Mouse (Mus musculus) embryonic facial prominence, embryonic 10.5 days (tissue): ENCODE measurements around the gene Oasl2. TPM values are rescaled to one million over a fixed set of nuclear protein-coding genes. Genes with fewer than 3 reads are reported as not detected.

ENCODE experiments used
- DNase-seq: peaks from one replicate; pipeline ENCODE4 v3.0.0-alpha.2; 2017; ENCODE audit warnings: low spot score
- H3K27ac ChIP-seq: fragments of 300-500 bp; sonication (generic); replicated peaks from 2 replicates; pipeline ENCODE4 v1.5.1; 2016; ENCODE audit warnings: mild to moderate bottlenecking
- H3K27me3 ChIP-seq: fragments of 300-500 bp; sonication (generic); replicated peaks from 2 replicates; pipeline ENCODE4 v1.6.1; 2016; ENCODE audit warnings: low read depth, mild to moderate bottlenecking; ENCODE audit not compliant: poor library complexity, severe bottlenecking
- H3K36me3 ChIP-seq: fragments of 300-500 bp; sonication (generic); replicated peaks from 2 replicates; pipeline ENCODE4 v1.6.1; 2016; ENCODE audit warnings: mild to moderate bottlenecking, moderate library complexity
- H3K4me1 ChIP-seq: fragments of 300-500 bp; sonication (generic); 2 replicates; pipeline ENCODE4 v1.6.1; 2016
- H3K4me3 ChIP-seq: fragments of 300-500 bp; sonication (generic); 2 replicates; pipeline ENCODE4 v1.5.1; 2016; ENCODE audit warnings: mild to moderate bottlenecking, moderate library complexity
- H3K9me3 ChIP-seq: fragments of 300-500 bp; sonication (generic); 2 replicates; pipeline ENCODE4 v1.6.1; 2016; ENCODE audit warnings: mild to moderate bottlenecking
- WGBS: fragments of 180-500 bp; shearing (Covaris S2); methylation state at CpG from one replicate; pipeline ENCODE4 v1.1.7; 2016; 5-methylcytosine and 5-hydroxymethylcytosine counted together
- microRNA-seq: library from miRNA; unstranded; fragments of <30 nt; microRNA quantifications from one replicate; pipeline ENCODE4, GENCODE M21; 2017
- polyA plus RNA-seq: library from polyadenylated mRNA; unstranded; fragments of >200 nt; fragmentation: Nextera tagmentation; extraction: Ambion mirVana; gene quantifications from 2 replicates; pipeline ENCODE4 v1.2.1, GENCODE M21; 2016

The Oasl2 gene
- polyA plus RNA-seq, 1 experiment from 2014 or later = 0.72 TPM

DNA sequence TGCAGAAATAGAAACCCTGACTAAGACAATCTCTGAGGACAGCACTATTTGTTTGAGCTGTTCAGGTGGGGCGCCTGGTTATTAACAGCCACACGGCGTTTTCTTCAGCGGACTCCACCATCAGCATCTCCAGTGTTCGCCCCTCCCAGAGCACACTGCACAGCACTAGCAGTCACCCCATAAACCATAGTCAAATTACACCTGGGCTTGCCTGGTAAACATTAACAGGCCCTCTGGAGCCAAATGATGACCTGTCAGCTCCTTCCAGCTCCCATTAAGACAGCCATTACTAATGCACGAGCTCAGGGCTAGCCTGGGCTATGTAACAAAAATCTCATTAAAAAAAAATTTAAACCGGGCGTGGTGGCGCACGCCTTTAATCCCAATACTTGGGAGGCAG is 48.3 kb downstream of the Oasl2 start:
- 97% methylated on average over 10 of the region's 10 CpGs for WGBS
- Histone ChIP-seq H3K9me3 (no peaks in the 10 kb centered on the region), H3K36me3 (peaks cover 49% of the 10 kb centered on the region), H3K27ac (no peak overlapping the region), H3K27me3 (no peaks in the 10 kb centered on the region), H3K4me1 (peaks cover 16% of the 10 kb centered on the region), H3K4me3 (no peak overlapping the region)
- no peak for DNase-seq

DNA sequence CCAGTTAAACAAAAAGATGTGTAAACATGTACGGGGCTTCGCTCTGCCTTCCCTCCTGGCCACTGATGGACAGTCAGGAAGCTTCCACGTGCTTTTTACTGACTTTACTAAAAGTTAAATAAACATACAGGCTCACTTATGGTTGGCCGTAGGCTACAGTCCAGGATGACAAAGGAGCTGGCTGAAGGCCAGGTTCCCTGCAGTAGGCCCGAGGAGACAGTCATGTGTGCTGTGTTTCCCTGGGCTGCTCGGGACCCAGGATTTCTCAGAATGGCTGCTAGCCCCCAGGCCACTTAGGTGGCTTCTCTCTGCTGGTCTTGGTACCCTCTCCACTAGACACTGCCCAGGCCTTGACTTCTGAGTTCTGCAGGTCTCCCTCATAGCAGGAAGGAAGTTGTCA is 52.2 kb downstream of the Oasl2 start:
- peaks cover 25% of the 10 kb centered on the region for H3K4me1 ChIP-seq
- DNase-seq = no peak
- H3K4me3 ChIP-seq = no peak overlapping the region
- no peaks in the 10 kb centered on the region for H3K9me3 ChIP-seq
- 82% methylated on average over 6 of the region's 6 CpGs for WGBS
- H3K36me3 ChIP-seq = peaks cover 50% of the 10 kb centered on the region
- no peaks in the 10 kb centered on the region for H3K27me3 ChIP-seq
- no peak overlapping the region for H3K27ac ChIP-seq

GRCm38 (mm10) chr5:114949316-114949715 is 52.6 kb downstream of the Oasl2 start:
- H3K27ac ChIP-seq = no peak overlapping the region
- WGBS = 72% methylated on average over 5 of the region's 5 CpGs

GRCm38 (mm10) chr5:114949812-114950211 is 53.1 kb downstream of the Oasl2 start:
- Histone ChIP-seq H3K4me1 (peaks cover 25% of the 10 kb centered on the region), H3K27me3 (no peaks in the 10 kb centered on the region), H3K27ac (no peak overlapping the region), H3K36me3 (peaks cover 50% of the 10 kb centered on the region), H3K4me3 (no peak overlapping the region), H3K9me3 (no peaks in the 10 kb centered on the region)
- DNase-seq = no peak
- WGBS = 87% methylated on average over 9 of the region's 9 CpGs

More at GRCm38 (mm10) chr5:114949316-114949715, 52.6 kb downstream of the Oasl2 start:
- Histone ChIP-seq H3K36me3 (peaks cover 50% of the 10 kb centered on the region), H3K27me3 (no peaks in the 10 kb centered on the region), H3K9me3 (no peaks in the 10 kb centered on the region), H3K4me3 (no peak overlapping the region), H3K4me1 (peaks cover 25% of the 10 kb centered on the region)
- no peak for DNase-seq

GRCm38 (mm10) chr5:114950669-114951068 is 53.9 kb downstream of the Oasl2 start:
- Histone ChIP-seq H3K27ac (no peak overlapping the region; the same call in 1 of the 2 replicates), H3K4me1 (peaks cover 25% of the 10 kb centered on the region), H3K27me3 (no peaks in the 10 kb centered on the region), H3K36me3 (peaks cover 45% of the 10 kb centered on the region), H3K9me3 (no peaks in the 10 kb centered on the region), H3K4me3 (no peak overlapping the region)
- no peak for DNase-seq
- 68% methylated on average over 12 of the region's 12 CpGs for WGBS

DNA sequence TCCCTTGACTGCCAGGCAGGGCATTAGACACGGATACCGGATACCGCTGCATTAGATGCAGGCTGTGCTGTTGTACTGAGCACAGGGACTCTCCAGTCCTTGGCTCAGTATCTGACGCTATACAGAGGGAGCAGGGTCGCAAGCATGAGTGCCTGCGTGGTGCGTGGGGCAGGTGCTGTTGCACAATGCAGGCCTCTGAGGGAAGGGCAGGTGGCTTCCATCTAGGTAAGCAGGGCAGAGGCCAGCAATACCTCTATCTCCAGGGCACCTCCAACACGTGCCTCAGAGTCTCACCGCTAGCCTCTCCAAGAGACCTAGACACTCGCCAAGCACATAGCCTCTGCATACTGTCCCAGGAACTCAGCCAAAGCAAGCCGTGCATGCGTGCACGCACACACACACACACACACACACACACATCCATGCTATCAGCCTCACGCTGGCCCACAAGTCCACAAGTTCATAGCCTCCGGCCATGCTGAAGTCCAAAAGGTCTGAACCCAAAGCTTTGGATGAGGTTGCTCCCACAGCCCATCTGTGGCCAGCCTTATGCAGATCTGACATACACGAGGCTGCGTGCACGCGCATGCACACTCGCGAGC is 54.6 kb downstream of the Oasl2 start:
- H3K4me1 ChIP-seq = peaks cover 25% of the 10 kb centered on the region
- H3K9me3 ChIP-seq = no peaks in the 10 kb centered on the region
- H3K27me3 ChIP-seq = no peaks in the 10 kb centered on the region
- no peak overlapping the region; the same call in 1 of the 2 replicates for H3K27ac ChIP-seq
- peaks cover 38% of the 10 kb centered on the region for H3K36me3 ChIP-seq
- no peak overlapping the region for H3K4me3 ChIP-seq
- DNase-seq = no peak
- 89% methylated on average over 21 of the region's 21 CpGs for WGBS

GRCm38 (mm10) chr5:114953326-114953725 is 56.6 kb downstream of the Oasl2 start:
- 88% methylated on average over 14 of the region's 14 CpGs for WGBS

GRCm38 (mm10) chr5:114958069-114958468 is 61.3 kb downstream of the Oasl2 start:
- Histone ChIP-seq H3K27me3 (no peaks in the 10 kb centered on the region), H3K36me3 (no peaks in the 10 kb centered on the region), H3K27ac (no peak overlapping the region), H3K4me3 (no peak overlapping the region), H3K4me1 (peaks cover 12% of the 10 kb centered on the region), H3K9me3 (no peaks in the 10 kb centered on the region)
- 86% methylated on average over 5 of the region's 5 CpGs for WGBS
- DNase-seq = no peak

More at GRCm38 (mm10) chr5:114953326-114953725, 56.6 kb downstream of the Oasl2 start:
- Histone ChIP-seq H3K4me3 (no peak overlapping the region), H3K36me3 (peaks cover 19% of the 10 kb centered on the region), H3K27me3 (no peaks in the 10 kb centered on the region), H3K27ac (no peak overlapping the region), H3K9me3 (no peaks in the 10 kb centered on the region), H3K4me1 (peaks cover 25% of the 10 kb centered on the region)
- no peak for DNase-seq

Small RNA genes lying within 50 kb of the gene (microRNA-seq; reads per million reads assigned to microRNA genes)
- gene Mir6240 = 31.4 reads per million, percentile 36 among the genes with 10 or more reads in this experiment

Other genes with a start within 250 kb of the Oasl2 start
- gene Trpv4, start 238.5 kb upstream of the Oasl2 start, polyA plus RNA-seq = 0.75 and 0.91 TPM in 2 replicates
- gene Gltp, start 206.0 kb upstream of the Oasl2 start, polyA plus RNA-seq = 75.1 and 79.0 TPM in 2 replicates
- 20.7 and 22.0 TPM in 2 replicates for gene Tchp, start 189.2 kb upstream of the Oasl2 start, polyA plus RNA-seq
- 44.4 and 48.1 TPM in 2 replicates for gene Ankrd13a, start 122.3 kb upstream of the Oasl2 start, polyA plus RNA-seq
- 36.7 and 38.1 TPM in 2 replicates for gene Git2, start 121.4 kb upstream of the Oasl2 start, polyA plus RNA-seq
- gene 1500011B03Rik, start 73.5 kb upstream of the Oasl2 start, polyA plus RNA-seq = 108 TPM in 2 replicates
- not detected in 2 replicates for gene 4930519G04Rik, start 43.3 kb upstream of the Oasl2 start, polyA plus RNA-seq
- gene Gm9936, start 38.3 kb upstream of the Oasl2 start, polyA plus RNA-seq = 0.08 and 0.12 TPM in 2 replicates
- 0.24 TPM in 1 of 2 replicates, not detected in the other for gene Oasl1, start 26.3 kb downstream of the Oasl2 start, polyA plus RNA-seq
- 45.4 and 47.7 TPM in 2 replicates for gene 2210016L21Rik, start 45.2 kb downstream of the Oasl2 start, polyA plus RNA-seq
- 0.06 TPM in 2 replicates for gene Hnf1a, start 74.2 kb downstream of the Oasl2 start, polyA plus RNA-seq
- 12.5 and 13.1 TPM in 2 replicates for gene Sppl3, start 114.2 kb downstream of the Oasl2 start, polyA plus RNA-seq
- 20.8 and 25.5 TPM in 2 replicates for gene Gm10401, start 201.4 kb downstream of the Oasl2 start, polyA plus RNA-seq
- 72.6 and 78.7 TPM in 2 replicates for gene Acads, start 222.4 kb downstream of the Oasl2 start, polyA plus RNA-seq
- gene Unc119b, start 238.0 kb downstream of the Oasl2 start, polyA plus RNA-seq = 63.5 and 68.7 TPM in 2 replicates